In genomic region chr1:153953232-153953631, GRCm38 (mm10) we compare ENCODE assay signal across 30 mouse cellular contexts. TPM values are rescaled to one million over a fixed set of nuclear protein-coding genes. Genes with fewer than 3 reads are reported as not detected.
A peak's percentile ranks its signal among the peaks of the same experiment; 100 is the strongest.
DNase-seq lines count a peak whose midpoint lies in the region; ATAC-seq and TF ChIP-seq lines count a peak whose summit lies in the region.
"Had no signal": no experiment of that assay in that cellular context is flagged by ENCODE, and none has a peak within 500 bp of the region (broad histone marks: within the 10 kb centered on the region; RNA-seq: fewer than 3 reads in every experiment).

No protein-coding gene starts in this region.

- no peak overlapping the region for H3K4me3 ChIP-seq in liver, postnatal 0 days (ENCODE audit: low read depth, low read length)
- peak overlapping the region; percentile 46 for H3K4me3 ChIP-seq in E14TG2a.4 (replicated peaks; ENCODE audit: low read length)
- H3K4me3 ChIP-seq in hindbrain, embryonic 14.5 days (replicated peaks; ENCODE audit: low read length), result no peak overlapping the region
- H3K4me3 ChIP-seq: embryonic facial prominence, embryonic 12.5 days; forebrain, embryonic 10.5 days; heart, embryonic 10.5 days; heart, embryonic 15.5 days; hindbrain, embryonic 13.5 days; limb, embryonic 10.5 days; limb, embryonic 15.5 days; midbrain, embryonic 12.5 days; neural tube, embryonic 13.5 days had no signal

- no peak for TF ChIP-seq EP300 in liver, postnatal 0 days (IDR thresholded peaks at IDR 0.05; ENCODE audit: low read depth)

- no peaks in the 10 kb centered on the region for H3K9me3 ChIP-seq in liver, postnatal 0 days (ENCODE audit: low read length)
- H3K9me3 ChIP-seq in E14TG2a.4 (ENCODE audit: low read length), result no peaks in the 10 kb centered on the region
- no peaks in the 10 kb centered on the region for H3K9me3 ChIP-seq in hindbrain, embryonic 14.5 days (ENCODE audit: control insufficient read depth, low read length)
- H3K9me3 ChIP-seq: embryonic facial prominence, embryonic 12.5 days; forebrain, embryonic 10.5 days; heart, embryonic 10.5 days; heart, embryonic 15.5 days; hindbrain, embryonic 13.5 days; limb, embryonic 10.5 days; limb, embryonic 15.5 days; midbrain, embryonic 12.5 days; neural tube, embryonic 13.5 days had no signal

- peak; percentile 10 for DNase-seq in liver
- no peak for DNase-seq in liver, postnatal 0 days
- peak; percentile 42 for DNase-seq in fibroblast of lung, adult 2 months (ENCODE audit: low read depth)
- DNase-seq in embryo, embryonic 9.5 days (ENCODE audit: extremely low spot score), result no peak
- no peak for DNase-seq in hindbrain, embryonic 14.5 days (ENCODE audit: low spot score)
- DNase-seq: adrenal gland, postnatal 14 days; cerebellum, adult 2 months; cerebellum, postnatal 14 days; gastrocnemius, postnatal 10 days; heart, postnatal 36 days; kidney, adult 11 months; kidney, postnatal 14 days; lung, embryonic 14.5 days; lung, postnatal 14 days; spleen, adult 18-20 months; thymus, postnatal 4 days had no signal

- H3K4me2 ChIP-seq in liver, postnatal 0 days (ENCODE audit: low read depth, low read length), result no peak overlapping the region
- H3K4me2 ChIP-seq in hindbrain, embryonic 14.5 days (replicated peaks), result no peak overlapping the region
- H3K4me2 ChIP-seq: embryonic facial prominence, embryonic 12.5 days; heart, embryonic 15.5 days; hindbrain, embryonic 13.5 days; limb, embryonic 15.5 days; lung, embryonic 14.5 days; midbrain, embryonic 12.5 days; neural tube, embryonic 13.5 days had no signal

- no peaks in the 10 kb centered on the region for H3K4me1 ChIP-seq in liver, postnatal 0 days (ENCODE audit: insufficient read depth)
- peaks cover 8% of the 10 kb centered on the region for H3K4me1 ChIP-seq in E14TG2a.4 (replicated peaks; ENCODE audit: low read depth, low read length)
- no peaks in the 10 kb centered on the region for H3K4me1 ChIP-seq in hindbrain, embryonic 14.5 days (replicated peaks; ENCODE audit: control insufficient read depth, insufficient read depth, low read length)
- H3K4me1 ChIP-seq: embryonic facial prominence, embryonic 12.5 days; heart, embryonic 15.5 days; hindbrain, embryonic 13.5 days; limb, embryonic 10.5 days; limb, embryonic 15.5 days; neural tube, embryonic 13.5 days had no signal

- 61% methylated on average over 9 of the region's 9 CpGs for WGBS in liver, postnatal 0 days (ENCODE audit: insufficient replicate concordance)
- WGBS in hindbrain, embryonic 14.5 days, result 92% methylated on average over 9 of the region's 9 CpGs

- no peak for ATAC-seq in liver, postnatal 0 days
- 0 out of 2 replicates have a peak, but pooled peaks have one; percentile 2 for ATAC-seq in megakaryocyte-erythroid progenitor cell, adult 5-6 weeks (replicated peaks; ENCODE audit: low FRiP score, low TSS enrichment, poor library complexity, severe bottlenecking)
- ATAC-seq in hindbrain, embryonic 14.5 days (ENCODE audit: low FRiP score), result no peak
- ATAC-seq: forebrain, embryonic 16.5 days; inflammation-experienced regulatory T-cells, adult 6 months had no signal

- no peak for TF ChIP-seq CTCF in liver, postnatal 0 days (IDR thresholded peaks at IDR 0.05; ENCODE audit: low read depth)
- no peak for TF ChIP-seq CTCF in E14TG2a.4 (conservative IDR thresholded peaks at IDR 0.05; ENCODE audit: low read length)

- no peaks in the 10 kb centered on the region for H3K36me3 ChIP-seq in liver, postnatal 0 days (replicated peaks; ENCODE audit: insufficient read depth, low read length)
- no peaks in the 10 kb centered on the region for H3K36me3 ChIP-seq in E14TG2a.4 (ENCODE audit: insufficient read depth, low read length)
- no peaks in the 10 kb centered on the region for H3K36me3 ChIP-seq in hindbrain, embryonic 14.5 days (replicated peaks; ENCODE audit: control insufficient read depth, insufficient read depth)
- H3K36me3 ChIP-seq: embryonic facial prominence, embryonic 12.5 days; forebrain, embryonic 10.5 days; heart, embryonic 10.5 days; heart, embryonic 15.5 days; hindbrain, embryonic 13.5 days; limb, embryonic 10.5 days; limb, embryonic 15.5 days; midbrain, embryonic 12.5 days; neural tube, embryonic 13.5 days had no signal

- no peak overlapping the region for H3K9ac ChIP-seq in liver, postnatal 0 days (replicated peaks)
- no peak overlapping the region for H3K9ac ChIP-seq in hindbrain, embryonic 14.5 days
- H3K9ac ChIP-seq: embryonic facial prominence, embryonic 12.5 days; heart, embryonic 15.5 days; hindbrain, embryonic 13.5 days; limb, embryonic 15.5 days; liver, embryonic 14.5 days; lung, embryonic 14.5 days; midbrain, embryonic 12.5 days; neural tube, embryonic 13.5 days had no signal

- H3K27ac ChIP-seq in liver, postnatal 0 days (ENCODE audit: low read depth), result no peak overlapping the region
- H3K27ac ChIP-seq in hindbrain, embryonic 14.5 days, result no peak overlapping the region
- H3K27ac ChIP-seq: embryonic facial prominence, embryonic 12.5 days; forebrain, embryonic 10.5 days; heart, embryonic 10.5 days; heart, embryonic 15.5 days; hindbrain, embryonic 13.5 days; limb, embryonic 10.5 days; limb, embryonic 15.5 days; liver, embryonic 14.5 days; midbrain, embryonic 12.5 days; neural tube, embryonic 13.5 days had no signal

- no peaks in the 10 kb centered on the region for H3K27me3 ChIP-seq in liver, postnatal 0 days (ENCODE audit: insufficient read depth, low read length)
- H3K27me3 ChIP-seq in E14TG2a.4 (ENCODE audit: insufficient read depth, low read length), result peaks cover 6% of the 10 kb centered on the region; the same call in 1 of the 2 replicates
- H3K27me3 ChIP-seq in hindbrain, embryonic 14.5 days (ENCODE audit: control insufficient read depth, insufficient read depth, low read length), result no peaks in the 10 kb centered on the region
- H3K27me3 ChIP-seq: embryonic facial prominence, embryonic 12.5 days; heart, embryonic 15.5 days; hindbrain, embryonic 13.5 days; limb, embryonic 15.5 days; midbrain, embryonic 12.5 days; neural tube, embryonic 13.5 days had no signal

RNA-seq across cellular contexts. Expression of gene Teddm2, which starts 53.2 kb away (rescaled TPM):
- 0.53 and 0.88 TPM in 2 replicates for polyA plus RNA-seq in liver, postnatal 0 days (2015; fragmentation: Nextera tagmentation; extraction: Ambion mirVana)
- total RNA-seq in megakaryocyte-erythroid progenitor cell, adult 5-6 weeks (2014; fragmentation: Nextera tagmentation), result 0.15 TPM in 1 of 2 replicates, not detected in the other
- total RNA-seq in megakaryocyte-erythroid progenitor cell, adult 5-6 weeks (2017), result 1.1 TPM in 1 of 2 replicates, not detected in the other
- polyA plus RNA-seq in hindbrain, embryonic 14.5 days (2014; fragmentation: Nextera tagmentation; extraction: Ambion mirVana), result 0.98 and 1.4 TPM in 2 replicates

RNA-seq across cellular contexts. Expression of gene Glul, which starts 53.5 kb away (rescaled TPM):
- 305 and 310 TPM in 2 replicates for polyA plus RNA-seq in liver, postnatal 0 days (2015; fragmentation: Nextera tagmentation; extraction: Ambion mirVana)
- total RNA-seq in megakaryocyte-erythroid progenitor cell, adult 5-6 weeks (2014; fragmentation: Nextera tagmentation), result 49.6 and 116 TPM in 2 replicates
- 74.8 and 98.1 TPM in 2 replicates for total RNA-seq in megakaryocyte-erythroid progenitor cell, adult 5-6 weeks (2017)
- polyA plus RNA-seq in hindbrain, embryonic 14.5 days (2014; fragmentation: Nextera tagmentation; extraction: Ambion mirVana), result 199 and 206 TPM in 2 replicates

Comparison
In these comparisons a context has a peak if more than half of its experiments do, and no peak if none do; other contexts are left out.
1. DNase-seq: peak in liver (single experiment) and fibroblast of lung, adult 2 months (single experiment); none in liver, postnatal 0 days (single experiment), embryo, embryonic 9.5 days (single experiment) and hindbrain, embryonic 14.5 days (single experiment).